Mouse (Mus musculus) natural killer cell, adult 2 months (primary cell): Measurements from ENCODE around the gene Zfp652.
"Not testable (repeated sequence)": the region's sequence is repeated elsewhere in the genome, so short reads cannot be mapped to it uniquely, and the experiment has no call there.

Experiments used
- DNase-seq, 2 experiments: peaks; one replicate each; pipeline ENCODE4 v3.0.0; 2022; ENCODE audit warnings: low spot score in 2 of 2

The Zfp652 gene

DNA sequence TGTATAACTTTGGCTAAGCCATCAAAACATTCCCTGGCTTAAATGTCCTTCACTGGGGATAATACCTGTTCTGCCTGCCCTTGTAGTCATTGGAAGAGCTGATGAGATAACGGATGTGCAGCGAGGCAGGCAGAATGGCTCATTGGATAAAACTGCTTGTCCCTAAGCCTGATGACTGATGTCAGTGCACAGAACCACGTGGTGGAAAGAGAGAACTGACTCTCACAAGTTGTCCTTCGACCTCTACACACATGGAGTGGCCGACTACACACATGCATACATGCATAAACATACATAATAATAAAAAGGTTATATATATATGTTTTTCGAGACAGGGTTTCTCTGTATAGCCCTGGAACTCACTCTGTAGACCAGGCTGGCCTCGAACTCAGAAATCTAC is 2.0 kb upstream of the Zfp652 start:
- DNase-seq: no peak

DNA sequence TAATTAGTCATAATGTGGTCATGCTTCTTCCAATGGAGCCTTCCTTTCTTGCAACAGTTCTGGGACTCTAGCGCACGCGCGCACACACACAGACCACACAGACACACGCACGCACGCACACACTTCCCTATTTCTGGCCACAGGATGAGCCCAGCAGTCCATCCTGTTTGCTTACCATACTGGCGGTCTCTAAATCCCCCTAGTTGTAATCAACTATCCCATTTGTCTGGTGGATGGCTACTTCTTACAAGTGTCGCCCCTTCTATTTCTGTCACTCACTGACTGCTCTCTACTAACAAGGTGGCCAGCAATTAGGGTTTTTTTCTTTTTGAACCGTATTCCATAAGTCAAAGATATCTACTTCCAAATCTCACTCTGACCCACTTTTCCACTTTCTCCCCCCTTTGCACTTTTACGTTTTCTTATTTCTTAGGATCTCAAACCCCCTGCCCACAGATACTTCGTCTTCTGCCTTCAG is 349 bp upstream of the Zfp652 start:
- DNase-seq: no peak

DNA sequence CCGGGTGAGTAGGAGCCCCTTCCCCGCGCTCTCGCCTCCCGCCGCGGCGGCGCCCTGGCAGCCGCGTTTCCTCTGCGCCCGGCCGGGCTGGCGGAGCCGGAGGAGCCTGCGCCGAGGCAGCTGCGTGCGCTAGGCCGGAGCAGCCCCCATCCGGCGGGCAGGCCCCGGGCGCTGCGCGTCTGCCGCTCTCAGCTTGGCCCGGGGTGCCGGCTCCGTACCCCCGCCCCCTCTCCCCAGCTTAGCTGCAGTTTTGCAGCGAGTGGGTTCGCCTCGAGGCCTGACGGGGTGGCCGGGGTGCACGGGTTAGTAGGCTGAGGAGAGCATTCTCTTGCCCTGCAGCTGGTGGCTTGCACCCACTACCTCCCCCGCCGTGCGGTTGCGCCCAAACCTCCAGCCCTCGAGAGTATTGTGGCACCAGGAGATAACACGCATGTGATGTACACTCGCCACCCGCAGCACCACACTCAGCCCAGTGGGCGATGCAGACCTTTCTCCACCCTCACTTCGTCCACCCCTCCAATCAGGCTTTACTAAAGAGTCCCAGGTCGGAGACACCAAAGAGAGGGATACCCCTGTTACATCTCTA is 845 bp downstream of the Zfp652 start:
- peak; percentile 66 to 68 for DNase-seq

DNA sequence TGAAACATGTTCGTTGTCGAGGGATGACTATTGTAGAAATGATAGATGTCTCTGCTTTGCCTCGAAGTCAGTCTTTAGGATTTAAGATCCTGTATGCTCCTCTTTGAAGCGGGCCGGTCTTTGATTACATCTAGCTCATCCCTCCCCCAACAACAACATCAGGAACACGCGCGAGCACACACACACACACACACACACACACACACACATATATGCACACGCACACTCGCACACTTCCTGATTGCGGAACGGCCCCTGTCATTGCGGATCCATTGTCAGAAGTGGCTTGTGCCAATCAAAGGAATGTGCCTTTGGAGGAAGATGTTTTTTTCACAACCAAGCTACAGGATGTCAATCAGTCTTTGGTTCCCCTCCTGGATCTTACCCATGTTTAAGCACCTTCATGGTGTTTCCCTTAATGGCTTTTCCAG is 1.4 kb downstream of the Zfp652 start:
- peak in 1 of 2 experiments; percentile 35 for DNase-seq

DNA sequence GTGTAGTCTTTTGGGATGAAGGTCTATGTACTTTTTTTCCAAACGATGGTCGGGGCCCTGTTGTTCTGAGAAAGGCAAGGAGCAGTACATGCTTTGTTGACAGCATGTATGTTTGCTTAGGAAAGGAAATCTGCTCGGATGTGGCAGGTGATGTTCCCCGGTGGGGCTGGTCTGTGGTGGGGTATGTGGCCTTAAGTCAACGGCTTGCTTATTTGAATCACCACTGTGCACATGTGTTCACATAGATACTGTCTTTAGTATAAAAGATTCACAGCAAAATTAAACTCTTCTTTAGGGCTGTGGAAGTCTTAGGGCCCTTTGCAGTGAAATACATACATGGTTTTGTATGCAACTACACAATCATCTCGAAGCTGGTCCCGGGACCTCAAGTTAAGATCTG is 1.9 kb downstream of the Zfp652 start:
- DNase-seq: peak; percentile 30 to 33

DNA sequence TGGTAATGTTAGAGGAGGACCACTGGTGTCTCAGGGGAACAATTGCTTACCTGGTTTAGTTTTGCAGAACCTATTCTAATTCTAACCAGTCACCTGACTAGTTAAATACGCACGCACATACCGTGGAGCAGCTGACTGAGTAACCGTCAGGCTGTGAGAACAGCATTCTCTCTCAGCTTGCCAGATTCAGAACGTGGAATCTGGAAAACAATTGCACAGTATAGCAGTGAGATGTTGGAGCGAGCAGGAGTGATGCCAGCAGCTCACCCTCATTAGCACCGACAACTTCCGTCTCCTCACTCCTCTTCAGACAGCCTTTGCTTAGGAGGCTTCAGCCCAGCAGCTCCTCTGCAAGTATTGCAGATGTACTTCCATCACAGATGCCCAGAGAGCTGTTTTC is 3.7 kb downstream of the Zfp652 start:
- DNase-seq: no peak

DNA sequence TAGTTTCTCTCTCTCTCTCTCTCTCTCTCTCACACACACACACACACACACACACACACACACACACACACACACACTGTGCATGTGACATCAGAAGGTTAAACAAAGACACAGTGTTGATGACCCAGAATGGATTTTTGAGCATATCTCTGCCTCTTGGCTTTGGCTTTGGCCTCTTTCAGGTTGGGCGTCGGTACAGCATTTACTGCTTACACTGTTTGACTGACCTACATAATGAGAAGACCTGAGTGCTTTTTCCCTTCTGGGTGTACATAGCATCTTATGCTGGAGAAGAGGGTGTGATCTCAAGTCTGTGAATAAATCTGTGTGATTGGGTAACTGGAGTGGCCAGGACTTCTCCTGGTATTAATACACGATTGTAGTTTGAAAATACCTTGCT is 6.9 kb downstream of the Zfp652 start:
- no peak for DNase-seq

DNA sequence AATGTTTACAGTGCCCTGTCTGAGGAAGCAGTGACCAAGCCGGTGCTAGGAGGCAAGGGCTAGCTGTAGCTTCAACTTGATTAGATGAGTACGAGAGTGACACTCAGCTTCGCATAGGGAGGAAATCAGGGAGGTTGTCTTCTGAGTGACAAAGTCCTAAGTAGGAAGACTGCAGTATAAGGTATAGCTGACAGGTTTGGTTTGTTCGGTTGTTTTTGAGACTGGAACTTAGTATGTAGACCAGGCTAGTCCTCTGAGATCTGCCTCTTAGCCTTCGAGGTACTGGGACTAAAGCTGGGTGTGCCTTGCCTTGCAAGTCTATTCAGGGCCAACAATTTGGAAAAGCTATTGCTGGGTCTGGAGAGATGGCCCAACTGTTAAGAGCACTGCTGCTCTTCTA is 10.8 kb downstream of the Zfp652 start, which contains the start of gene B130006D01Rik:
Gene B130006D01Rik, plus strand, starts transcription at position 301 of the 400 bp plus-strand sequence.
- DNase-seq: no peak

DNA sequence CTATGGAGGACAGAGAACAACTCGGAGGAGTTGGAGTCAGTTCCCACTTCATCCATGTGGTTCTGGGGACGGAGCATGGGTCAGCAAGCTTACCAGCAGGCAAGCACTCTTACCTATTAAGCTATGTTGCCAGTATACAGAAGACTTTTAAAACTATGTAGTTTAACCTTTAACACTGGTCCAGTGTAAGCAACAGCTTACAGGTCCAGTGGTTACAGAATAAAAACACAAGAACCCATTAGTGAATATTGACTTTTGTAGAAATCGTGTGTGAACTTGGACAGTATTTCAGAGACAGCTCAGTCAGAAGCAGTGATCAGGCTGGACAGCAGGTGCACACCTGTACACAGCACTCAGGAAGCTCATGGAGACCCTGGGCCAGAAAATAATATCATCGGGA is 12.0 kb downstream of the Zfp652 start:
- no peak for DNase-seq

DNA sequence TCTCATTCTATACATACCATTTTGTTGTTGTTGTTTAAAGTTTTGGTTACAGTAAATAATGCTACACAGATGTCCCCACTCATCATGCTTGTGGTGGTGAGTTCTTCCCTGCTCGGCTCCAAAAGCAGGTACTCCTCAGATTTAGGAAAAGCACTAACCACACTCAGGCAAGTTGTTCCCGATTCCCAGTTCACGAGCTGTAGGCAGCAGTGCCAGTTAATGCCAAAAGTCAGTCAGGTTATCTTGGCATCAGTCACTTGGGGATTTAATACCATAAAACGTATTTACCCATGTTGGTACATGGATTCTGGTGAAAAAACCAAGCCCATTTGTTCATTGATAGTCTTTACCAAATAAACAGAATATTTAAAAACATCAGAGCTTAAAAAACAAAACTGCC is 13.7 kb downstream of the Zfp652 start:
- DNase-seq: no peak

DNA sequence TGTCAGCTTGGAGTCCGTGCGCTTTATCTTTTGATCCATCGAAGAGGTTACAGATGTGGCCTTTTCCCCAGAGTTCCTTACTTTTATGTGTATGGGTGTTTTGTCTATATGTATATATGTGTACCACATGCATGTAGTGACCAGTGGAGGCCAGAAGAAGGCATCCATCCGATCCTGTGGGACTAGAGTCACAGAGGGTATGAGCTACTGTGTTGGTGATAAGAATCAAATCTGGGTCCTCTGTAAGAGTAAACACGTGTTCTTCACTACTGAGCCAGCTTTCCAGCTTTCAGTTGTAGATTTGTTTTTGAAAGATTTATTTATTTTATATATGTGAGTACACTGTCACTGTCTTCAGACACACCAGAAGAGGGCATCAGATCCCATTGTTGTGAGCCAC is 15.5 kb downstream of the Zfp652 start:
- DNase-seq: no peak

DNA sequence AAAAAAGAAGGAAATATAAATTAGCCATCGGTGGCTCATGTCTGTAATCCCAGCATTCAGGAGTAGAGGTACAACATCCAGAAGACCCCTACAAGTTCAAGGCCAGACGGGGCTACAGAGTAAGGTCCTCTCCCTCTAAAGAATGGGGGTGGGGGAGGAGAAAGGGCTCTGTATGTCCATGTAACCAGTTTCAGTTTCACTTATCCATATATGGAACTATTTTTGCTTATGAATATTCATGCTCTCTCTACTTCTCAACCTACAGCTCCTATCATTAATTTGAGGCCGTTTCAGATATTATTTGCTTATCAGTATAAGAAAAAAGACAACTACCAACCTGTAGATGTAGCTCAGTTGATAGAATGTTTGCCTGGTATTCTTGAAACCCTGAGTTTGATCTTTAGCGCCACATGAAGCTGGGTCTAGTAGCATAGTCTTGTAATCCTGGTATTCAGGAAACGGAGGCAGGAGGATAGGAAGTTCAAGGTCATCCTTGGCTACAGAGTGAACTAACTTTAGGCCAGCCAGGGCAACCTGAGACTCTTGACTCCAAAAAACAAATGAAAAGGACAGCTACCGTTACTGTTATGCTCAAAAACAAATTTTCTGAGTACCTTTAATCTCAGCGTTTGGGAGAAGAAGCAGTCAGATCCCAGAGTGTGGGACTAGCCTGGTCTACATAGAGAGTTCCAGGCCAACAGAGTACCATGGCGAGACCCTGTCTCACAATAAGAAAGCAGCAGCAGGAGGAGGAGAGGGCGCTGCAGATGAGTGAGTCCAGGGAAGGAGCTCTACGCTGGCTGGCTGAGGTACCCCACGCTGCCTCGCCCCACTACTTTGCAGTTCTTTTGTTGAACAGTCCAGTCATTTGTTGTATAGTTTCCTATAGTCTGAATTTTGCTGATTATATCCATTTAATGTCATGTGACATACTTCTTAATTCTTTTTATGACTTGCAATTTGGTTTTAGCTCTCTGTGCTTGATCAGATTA is 16.7 kb downstream of the Zfp652 start:
- DNase-seq: no peak

DNA sequence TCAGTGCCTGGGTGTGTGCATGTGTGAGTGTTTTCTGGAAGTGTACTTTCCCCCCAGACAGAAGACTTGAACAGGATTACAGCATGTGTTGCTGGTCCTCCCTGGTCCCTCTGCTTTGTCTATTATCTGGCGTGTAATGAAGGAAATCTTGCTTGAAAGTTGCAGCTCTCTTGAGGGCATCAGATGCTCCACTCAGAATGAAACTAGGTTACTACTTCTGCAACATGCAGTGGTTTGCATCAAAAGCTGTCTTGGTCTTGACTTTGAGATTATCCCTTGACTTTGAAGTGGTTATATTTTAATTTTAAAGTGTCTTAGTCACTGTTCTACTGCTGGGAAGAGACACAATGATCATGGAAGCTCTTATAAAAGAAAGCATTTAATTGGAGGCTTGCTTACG is 22.0 kb downstream of the Zfp652 start:
- DNase-seq: no peak

DNA sequence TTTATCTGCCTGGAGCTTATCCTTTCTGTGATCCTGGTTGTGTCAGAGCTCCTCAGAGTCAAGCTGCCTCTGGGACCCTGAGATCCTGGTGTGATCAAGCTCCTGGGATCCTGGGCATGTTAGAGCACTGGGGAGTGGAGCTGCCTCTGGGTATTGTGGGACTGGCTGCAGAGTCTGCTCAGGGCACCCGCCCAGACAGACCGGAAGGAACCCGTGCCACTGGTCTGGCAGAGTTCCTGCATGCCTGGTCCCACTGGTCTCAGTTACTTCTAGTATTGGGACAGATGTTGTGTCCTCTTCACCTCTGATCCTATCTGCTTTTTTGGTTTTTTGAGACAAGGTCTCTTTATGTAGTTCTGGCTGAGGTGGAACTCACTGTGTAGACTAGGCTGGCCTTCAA is 25.3 kb downstream of the Zfp652 start:
- DNase-seq: peak; percentile 44 to 52

DNA sequence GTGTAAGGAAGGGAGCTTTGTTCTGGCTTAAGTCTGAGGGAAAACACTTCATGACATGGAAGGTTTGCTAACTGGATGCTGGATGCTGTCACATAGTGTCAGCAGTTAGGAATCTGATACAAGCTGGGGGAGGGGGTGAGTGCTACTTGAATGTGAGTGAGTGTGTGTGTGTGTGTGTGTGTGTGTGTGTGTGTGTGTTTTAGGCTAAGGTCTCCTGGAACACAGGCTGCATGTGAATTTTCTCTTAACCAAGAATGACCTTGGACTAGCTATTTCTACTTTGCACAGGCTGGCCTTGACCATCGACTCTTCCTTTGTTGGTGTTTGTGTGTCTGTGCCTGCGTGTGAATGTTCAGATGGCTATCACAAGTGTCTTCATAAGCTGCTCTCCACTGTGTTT is 32.0 kb downstream of the Zfp652 start:
- DNase-seq: no peak

DNA sequence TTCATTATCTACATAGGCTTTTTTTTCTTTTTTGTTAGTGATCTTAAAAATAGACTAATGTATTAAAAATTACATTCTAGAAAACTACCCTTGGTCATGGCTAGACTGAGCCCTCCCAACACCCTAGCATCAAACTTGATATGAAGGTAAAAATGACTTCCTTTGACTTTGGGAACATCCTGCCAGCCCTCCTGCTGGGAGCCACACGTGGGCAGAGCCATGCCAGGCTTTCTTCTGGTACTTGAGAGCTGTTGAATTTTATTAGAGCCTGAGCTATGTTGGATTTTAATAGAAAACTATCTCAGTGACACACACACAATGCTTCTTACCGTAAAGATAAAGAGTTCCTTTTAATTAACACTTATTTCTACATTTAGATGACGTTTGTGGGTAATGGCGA is 34.3 kb downstream of the Zfp652 start:
- no peak for DNase-seq

DNA sequence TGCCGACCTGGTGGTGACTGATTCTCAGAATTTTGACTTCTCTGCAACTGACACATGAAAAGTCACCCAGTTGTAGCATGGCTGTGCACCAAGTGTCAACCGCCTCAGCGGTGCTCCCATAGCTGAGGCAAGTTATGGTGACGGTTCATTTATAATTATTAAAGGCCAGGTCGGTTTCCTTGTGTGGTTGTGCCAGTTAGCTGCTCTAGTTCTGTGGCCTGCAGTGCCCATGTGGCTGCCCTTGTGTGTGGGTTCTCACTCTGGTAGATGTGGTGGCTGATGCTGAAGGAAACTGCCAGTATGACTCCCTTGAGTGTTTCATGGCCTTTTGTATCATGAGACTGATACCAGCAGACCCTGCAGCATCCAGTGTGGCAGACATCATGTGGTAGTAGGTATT is 35.9 kb downstream of the Zfp652 start:
- DNase-seq: peak; percentile 42 to 68

DNA sequence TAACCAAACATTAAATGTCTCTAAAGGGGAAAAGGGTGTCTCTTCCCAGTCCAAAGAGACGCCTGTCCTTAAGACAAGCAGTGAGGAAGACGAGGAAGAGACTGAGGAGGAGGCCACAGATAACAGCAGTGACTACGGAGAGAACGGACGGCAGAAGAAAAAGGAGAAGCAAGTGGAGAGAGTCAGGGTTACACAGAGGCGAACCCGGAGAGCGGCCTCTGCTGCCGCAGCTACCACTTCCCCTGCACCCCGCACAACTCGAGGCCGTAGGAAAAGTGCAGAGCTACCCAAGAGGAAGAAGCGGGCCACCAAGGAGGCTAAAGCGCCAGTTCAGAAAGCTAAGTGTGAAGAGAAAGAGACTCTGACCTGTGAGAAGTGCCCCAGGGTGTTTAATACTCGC is 37.1 kb downstream of the Zfp652 start:
- peak in 1 of 2 experiments; percentile 8 for DNase-seq

DNA sequence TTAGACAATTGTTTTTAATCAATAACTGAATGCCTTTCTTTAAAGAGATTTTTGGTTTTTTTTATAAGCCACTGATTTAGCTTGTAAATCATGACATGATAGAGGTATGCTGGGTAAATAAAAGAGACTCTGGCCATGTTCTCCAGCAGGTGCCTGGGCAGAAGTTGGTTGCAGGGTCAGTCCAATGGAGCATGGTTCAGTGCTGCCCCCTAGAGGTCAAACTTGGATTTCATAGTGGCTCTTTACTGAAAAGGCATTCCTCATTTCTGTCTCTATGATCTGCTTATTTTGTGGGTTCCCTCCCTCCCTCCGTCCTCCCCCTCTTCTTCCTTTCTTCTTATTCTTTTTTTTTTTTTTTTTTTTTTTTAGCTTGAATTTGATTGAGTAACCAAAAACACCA is 38.5 kb downstream of the Zfp652 start:
- DNase-seq: peak; percentile 78 to 82

DNA sequence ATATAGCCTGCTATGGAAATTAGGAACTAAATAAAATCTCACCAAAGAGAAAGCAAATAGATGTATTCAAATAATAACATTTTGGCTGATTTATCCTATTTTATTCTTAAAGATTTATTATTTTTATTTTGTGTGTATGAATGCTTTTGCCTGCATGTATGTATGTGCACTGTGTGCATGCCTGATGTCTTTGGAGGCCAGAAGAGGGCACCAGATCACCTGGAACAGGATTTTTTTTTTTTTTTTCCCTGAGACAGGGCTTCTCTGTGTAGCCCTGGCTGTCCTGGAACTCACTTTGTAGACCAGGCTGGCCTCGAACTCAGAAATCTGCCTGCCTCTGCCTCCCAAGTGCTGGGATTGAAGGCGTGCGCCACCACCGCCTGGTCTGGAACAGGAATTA is 42.7 kb downstream of the Zfp652 start:
- DNase-seq: not testable (repeated sequence)

DNA sequence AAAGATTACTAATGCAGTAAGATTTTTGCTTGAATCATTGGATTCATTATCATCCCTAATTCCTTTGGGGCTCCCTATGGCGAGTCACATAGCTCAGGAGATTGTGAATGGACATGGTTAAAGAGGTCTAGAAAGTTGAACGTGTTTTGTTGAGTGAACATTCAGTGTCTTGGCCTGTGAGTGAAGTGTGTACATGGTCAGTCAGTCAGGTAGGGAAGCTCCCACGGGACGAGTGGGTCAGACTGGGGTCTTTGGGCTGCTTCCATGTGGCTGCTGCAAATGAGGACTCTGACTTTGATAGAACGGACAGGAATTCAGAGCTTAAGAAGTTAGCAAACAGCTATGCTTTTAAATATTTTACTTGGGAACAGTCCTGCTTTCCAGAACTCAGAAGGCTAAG is 48.0 kb downstream of the Zfp652 start:
- DNase-seq: no peak

DNA sequence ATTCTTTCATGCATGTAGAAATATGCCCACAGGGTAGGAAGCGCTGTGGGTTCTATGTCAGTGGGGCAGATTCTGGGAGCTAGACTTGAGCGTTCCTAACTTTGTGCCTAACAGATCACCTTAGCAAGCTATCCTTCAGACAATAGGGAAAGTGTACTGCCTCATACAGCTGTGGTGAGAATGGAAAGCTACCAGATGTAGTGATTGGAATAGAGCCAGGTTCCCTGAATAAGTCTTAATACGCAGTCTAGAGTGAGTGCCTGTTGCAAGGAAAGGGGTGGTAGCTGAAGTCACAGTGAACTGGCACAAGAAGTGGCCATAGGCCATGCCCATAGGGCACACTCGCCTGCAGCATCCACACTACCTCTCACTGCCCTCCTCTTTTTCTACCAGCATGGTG is 50.5 kb downstream of the Zfp652 start:
- DNase-seq: no peak

DNA sequence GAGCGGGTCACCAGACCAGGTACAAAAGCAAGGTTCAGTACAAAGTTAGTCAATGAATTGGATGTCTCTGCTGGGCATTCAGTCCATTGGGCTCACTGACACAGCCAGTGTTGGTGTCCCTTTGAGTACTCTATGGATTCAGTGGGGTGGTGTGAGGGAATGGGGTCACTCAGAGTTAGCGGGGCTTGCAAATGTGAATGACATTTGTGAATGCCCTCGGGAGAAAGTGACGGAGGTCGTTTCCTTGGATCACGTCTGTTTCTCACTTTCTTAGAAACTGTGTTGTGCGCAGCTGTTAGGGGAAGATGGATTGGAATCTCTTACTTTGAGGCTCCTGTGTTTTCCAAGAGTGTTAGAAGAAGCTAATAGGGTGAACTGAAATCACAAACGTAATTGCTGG is 52.3 kb downstream of the Zfp652 start:
- no peak for DNase-seq
